Mouse (Mus musculus) E14TG2a.4 (cell line): ENCODE results near the gene Mettl26.

Experiments used
- CTCF ChIP-seq: conservative IDR thresholded peaks from 2 replicates; pipeline ENCODE4 v1.5.1; 2014; ENCODE audit warnings: low read length
- NANOG ChIP-seq: IDR thresholded peaks from 2 replicates; pipeline ENCODE4 v1.6.1; 2014; ENCODE audit warnings: borderline replicate concordance, low read length, mixed read lengths

- TF ChIP-seq CTCF, result no peak
- no peak for TF ChIP-seq NANOG
Observed at GRCm38 (mm10) chr17:25834595-25835222, 40.2 kb upstream of the Mettl26 start.
